In the genomic region with DNA sequence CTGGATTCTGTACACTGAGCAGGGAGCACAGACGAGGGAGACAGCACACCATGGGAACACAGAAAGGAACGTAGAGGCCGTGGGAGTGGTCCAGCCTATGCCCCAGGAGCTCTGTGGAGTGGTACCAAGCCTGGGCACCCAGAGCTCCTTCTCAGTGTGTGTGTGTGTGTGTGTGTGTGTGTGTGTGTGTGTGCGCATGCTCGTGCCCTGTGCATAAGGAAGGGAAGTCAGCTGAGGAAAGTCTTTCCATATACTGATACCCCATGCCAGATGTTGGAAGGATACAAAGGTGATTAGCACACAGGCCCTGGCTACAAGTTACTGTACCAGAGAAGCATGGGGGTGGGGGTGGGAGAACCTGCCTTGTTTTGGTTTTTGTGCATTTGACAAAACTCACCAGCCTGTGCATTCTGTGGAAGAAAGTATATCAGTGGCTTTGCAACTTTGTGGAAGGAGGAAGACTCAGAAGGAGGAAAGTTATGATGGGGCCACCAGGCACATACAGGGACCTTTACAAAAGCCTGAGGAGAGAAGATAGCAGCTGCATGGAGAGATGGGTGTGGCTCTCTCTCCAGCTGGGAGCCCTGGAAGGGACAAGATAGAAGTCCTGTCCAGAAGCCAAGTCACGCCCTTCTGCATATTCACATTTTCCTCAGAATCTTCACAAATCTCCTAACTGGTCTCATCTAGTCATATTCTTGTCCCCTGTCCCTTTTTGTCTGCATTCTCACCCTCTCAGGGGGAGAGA, we compare ENCODE assay signal across 13 mouse cellular contexts. TPM values are rescaled to one million over a fixed set of nuclear protein-coding genes. Genes with fewer than 3 reads are reported as not detected.
A peak's percentile ranks its signal among the peaks of the same experiment; 100 is the strongest.
DNase-seq lines count a peak whose midpoint lies in the region; ATAC-seq lines count a peak whose summit lies in the region.
"Had no signal": no experiment of that assay in that cellular context is flagged by ENCODE, and none has a peak within 500 bp of the region (broad histone marks: within the 10 kb centered on the region; RNA-seq: fewer than 3 reads in every experiment).

No protein-coding gene starts in this region.

- H3K4me1 ChIP-seq in heart, embryonic 10.5 days, result peaks cover 6% of the 10 kb centered on the region
- H3K4me1 ChIP-seq in limb, embryonic 10.5 days, result peaks cover 6% of the 10 kb centered on the region; the same call in 1 of the 2 replicates
- H3K4me1 ChIP-seq in forebrain, embryonic 14.5 days (ENCODE audit: control insufficient read depth, insufficient read depth, low read length), result no peaks in the 10 kb centered on the region

- H3K4me3 ChIP-seq in heart, embryonic 10.5 days, result no peak overlapping the region
- no peak overlapping the region for H3K4me3 ChIP-seq in limb, embryonic 10.5 days
- no peak overlapping the region for H3K4me3 ChIP-seq in forebrain, embryonic 14.5 days (ENCODE audit: low read depth, low read length)
- H3K4me3 ChIP-seq: megakaryocyte, embryonic 14.5 days had no signal

- no peak overlapping the region for H3K9ac ChIP-seq in forebrain, embryonic 14.5 days (ENCODE audit: low read length)

- intact Hi-C loops in heart, postnatal 25 days (cut with DNase I), result no loop called here
- intact Hi-C loops in left cerebral cortex, postnatal 4 days (cut with DNase I), result loop anchor here (10.0 kb wide), 1 partner anchor 217 kb away; the partner anchor contains the start of gene Csrp1

- H3K27me3 ChIP-seq in heart, embryonic 10.5 days (ENCODE audit: insufficient read depth, poor library complexity, severe bottlenecking), result peaks cover 35% of the 10 kb centered on the region
- H3K27me3 ChIP-seq in limb, embryonic 10.5 days (ENCODE audit: low read depth, poor library complexity, severe bottlenecking), result peaks cover 36% of the 10 kb centered on the region
- H3K27me3 ChIP-seq in forebrain, embryonic 14.5 days (replicated peaks; ENCODE audit: control insufficient read depth, insufficient read depth, low read length), result no peaks in the 10 kb centered on the region

- 60% methylated on average over 6 of the region's 6 CpGs for WGBS in heart, embryonic 10.5 days
- 69% methylated on average over 6 of the region's 6 CpGs for WGBS in limb, embryonic 10.5 days
- 60% methylated on average over 6 of the region's 6 CpGs for WGBS in forebrain, embryonic 14.5 days

- H3K36me3 ChIP-seq in heart, embryonic 10.5 days, result no peaks in the 10 kb centered on the region
- H3K36me3 ChIP-seq in limb, embryonic 10.5 days, result no peaks in the 10 kb centered on the region
- H3K36me3 ChIP-seq in forebrain, embryonic 14.5 days (ENCODE audit: control insufficient read depth, insufficient read depth, low read length), result no peaks in the 10 kb centered on the region

- DNase-seq in heart, embryonic 10.5 days (ENCODE audit: low spot score), result peak; percentile 92
- no peak for DNase-seq in heart, postnatal 25 days (ENCODE audit: low spot score)
- peak; percentile 26 for DNase-seq in ZHBTc4 (ENCODE audit: low read depth, low spot score)
- no peak for DNase-seq in limb, embryonic 10.5 days (ENCODE audit: low spot score)
- DNase-seq in skeletal muscle tissue, adult 2 months (ENCODE audit: low read depth, low spot score), result peak; percentile 34
- DNase-seq in left cerebral cortex, postnatal 4 days, result no peak
- DNase-seq in forebrain, embryonic 14.5 days (ENCODE audit: low spot score), result no peak
- DNase-seq in lung, postnatal 14 days, result no peak
- DNase-seq: right cerebral cortex, adult 18-20 months had no signal

- no peak overlapping the region for H3K4me2 ChIP-seq in forebrain, embryonic 14.5 days (ENCODE audit: low read length)

- H3K9me3 ChIP-seq in heart, embryonic 10.5 days, result no peaks in the 10 kb centered on the region
- H3K9me3 ChIP-seq in limb, embryonic 10.5 days (replicated peaks), result no peaks in the 10 kb centered on the region
- no peaks in the 10 kb centered on the region for H3K9me3 ChIP-seq in forebrain, embryonic 14.5 days (replicated peaks; ENCODE audit: control insufficient read depth, low read length)
- H3K9me3 ChIP-seq: megakaryocyte, embryonic 14.5 days had no signal

- ATAC-seq in forebrain, embryonic 14.5 days, result no peak

- H3K27ac ChIP-seq in heart, embryonic 10.5 days, result peak overlapping the region; percentile 37; the same call in 1 of the 2 replicates
- peak overlapping the region; percentile 34; the same call in 1 of the 2 replicates for H3K27ac ChIP-seq in limb, embryonic 10.5 days
- no peak overlapping the region for H3K27ac ChIP-seq in forebrain, embryonic 14.5 days (ENCODE audit: low read depth, low read length)

RNA-seq across cellular contexts. Expression of gene Pkp1, which starts 22.4 kb away (rescaled TPM):
- 0.04 TPM in 1 of 2 replicates, not detected in the other for polyA plus RNA-seq in heart, embryonic 10.5 days (2016; fragmentation: Nextera tagmentation; extraction: Ambion mirVana)
- total RNA-seq in heart, postnatal 25 days (2021), result not detected
- polyA plus RNA-seq in limb, embryonic 10.5 days (2016; fragmentation: Nextera tagmentation; extraction: Ambion mirVana), result 0.30 and 0.63 TPM in 2 replicates
- total RNA-seq in left cerebral cortex, postnatal 4 days (2021), result under 1 TPM in 1 of 2 experiments, not detected in 1; 0.18 TPM
- not detected in 2 replicates for polyA plus RNA-seq in forebrain, embryonic 14.5 days (2014; fragmentation: Nextera tagmentation; extraction: Ambion mirVana)
- total RNA-seq: adrenal gland, postnatal 4 days; heart, adult 8-10 months; layer of hippocampus, adult 18-20 months had no signal

Comparison
In these comparisons a context has a peak if more than half of its experiments do, and no peak if none do; other contexts are left out.
1. DNase-seq: peak in heart, embryonic 10.5 days (single experiment), ZHBTc4 (single experiment) and skeletal muscle tissue, adult 2 months (single experiment); none in heart, postnatal 25 days (single experiment), limb, embryonic 10.5 days (single experiment), left cerebral cortex, postnatal 4 days (single experiment), forebrain, embryonic 14.5 days (single experiment) and lung, postnatal 14 days (single experiment).